Mouse (Mus musculus) lung, embryonic 16.5 days (tissue): ENCODE measurements around the gene Rnf17. TPM values are rescaled to one million over a fixed set of nuclear protein-coding genes. Genes with fewer than 3 reads are reported as not detected.

ENCODE experiments used
- ATAC-seq: fragments of 200-750 bp; cut with Nextera tagmentation; 2 replicates; pipeline ENCODE4 v1.8.0; 2017; ENCODE audit warnings: low read depth, mild to moderate bottlenecking, moderate library complexity
- H3K27ac ChIP-seq: fragments of 300-500 bp; sonication (generic); 2 replicates; pipeline ENCODE4 v1.5.1; 2014; ENCODE audit warnings: mild to moderate bottlenecking, control low read depth, low read length
- H3K27me3 ChIP-seq: fragments of 300-500 bp; sonication (generic); 2 replicates; pipeline ENCODE4 v1.6.1; 2014; ENCODE audit warnings: low read depth, low read length, mixed read lengths; ENCODE audit not compliant: control insufficient read depth, insufficient read depth
- H3K36me3 ChIP-seq: fragments of 300-500 bp; sonication (generic); 2 replicates; pipeline ENCODE4 v1.6.1; 2014; ENCODE audit warnings: low read length; ENCODE audit not compliant: control insufficient read depth, insufficient read depth
- H3K4me1 ChIP-seq: fragments of 300-500 bp; sonication (generic); replicated peaks from 2 replicates; pipeline ENCODE4 v1.6.1; 2014; ENCODE audit warnings: low read length, mixed read lengths; ENCODE audit not compliant: control insufficient read depth, insufficient read depth
- H3K4me2 ChIP-seq: fragments of 300-500 bp; sonication (generic); 2 replicates; pipeline ENCODE4 v1.6.1; 2014; ENCODE audit warnings: low read depth, low read length, control low read depth
- H3K4me3 ChIP-seq: fragments of 300-500 bp; sonication (generic); 2 replicates; pipeline ENCODE4 v1.5.1; 2014; ENCODE audit warnings: mild to moderate bottlenecking, low read length, control low read depth
- H3K9ac ChIP-seq: fragments of 300-500 bp; sonication (generic); 2 replicates; pipeline ENCODE4 v1.6.1; 2014; ENCODE audit warnings: low read length, control low read depth
- H3K9me3 ChIP-seq: fragments of 300-500 bp; sonication (generic); 2 replicates; pipeline ENCODE4 v1.6.1; 2016; ENCODE audit warnings: low read length; ENCODE audit not compliant: control insufficient read depth
- WGBS: fragments of 180-500 bp; shearing (Covaris S2); extraction: QIAGEN DNeasy Blood & Tissue Kit; methylation state at CpG from one replicate; pipeline ENCODE4 v1.1.7; 2014; 5-methylcytosine and 5-hydroxymethylcytosine counted together
- polyA plus RNA-seq: library from polyadenylated mRNA; unstranded; fragments of >200 nt; fragmentation: Nextera tagmentation; extraction: Ambion mirVana; gene quantifications from 2 replicates; pipeline ENCODE4 v1.2.1, GENCODE M21; 2015

The Rnf17 gene
- polyA plus RNA-seq, 1 experiment from 2014 or later: 1.4 TPM

DNA sequence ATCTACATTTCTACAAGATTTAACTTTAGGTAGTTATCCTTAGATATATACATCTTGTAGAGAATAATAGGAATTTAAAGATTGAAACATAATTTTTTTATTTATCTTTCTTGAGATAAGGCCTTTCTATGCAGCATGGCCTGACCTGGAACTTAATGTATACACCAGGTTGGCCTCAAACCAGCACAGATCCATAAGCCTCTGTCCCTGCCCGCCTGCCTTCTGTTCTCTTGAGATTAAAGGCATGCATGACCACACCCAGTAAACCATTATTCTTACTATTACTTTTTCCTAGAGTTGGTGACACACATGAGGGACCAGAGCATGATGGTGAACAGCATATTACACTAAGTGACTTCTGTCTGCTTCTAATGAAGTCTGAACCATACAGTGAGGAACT, 60.3 kb downstream of the Rnf17 start:
- H3K27me3 ChIP-seq: no peaks in the 10 kb centered on the region
- H3K4me2 ChIP-seq: no peak overlapping the region
- H3K27ac ChIP-seq: no peak overlapping the region
- no peak overlapping the region for H3K4me3 ChIP-seq
- no peak for ATAC-seq
- H3K9me3 ChIP-seq: no peaks in the 10 kb centered on the region; the same call in 1 of the 2 replicates
- H3K9ac ChIP-seq: no peak overlapping the region
- no peaks in the 10 kb centered on the region for H3K4me1 ChIP-seq
- 51% methylated on average over 1 of the region's 1 CpGs for WGBS
- H3K36me3 ChIP-seq: no peaks in the 10 kb centered on the region

DNA sequence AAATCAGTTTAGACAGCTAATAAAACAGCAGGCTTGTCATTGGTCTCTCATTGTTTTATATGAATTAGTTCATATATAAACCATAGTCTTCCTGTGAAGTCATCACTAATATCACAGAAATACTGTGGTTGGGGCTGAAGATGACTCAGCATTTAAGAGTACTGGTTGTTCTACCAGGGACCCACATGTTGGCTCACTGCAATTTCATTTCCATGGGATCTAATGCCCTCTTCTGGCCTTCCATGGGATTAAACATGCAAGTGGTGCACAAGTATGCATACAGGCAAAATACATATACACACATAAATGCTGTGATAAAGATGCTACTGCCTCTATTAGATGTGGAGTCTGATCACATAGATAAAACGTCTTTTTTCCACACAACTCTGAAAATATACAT, 65.8 kb downstream of the Rnf17 start:
- ATAC-seq: peak; percentile 51; the same call in 1 of the 2 replicates
- Histone ChIP-seq H3K4me2 (no peak overlapping the region), H3K4me1 (no peaks in the 10 kb centered on the region), H3K9me3 (no peaks in the 10 kb centered on the region; the same call in 1 of the 2 replicates), H3K9ac (no peak overlapping the region), H3K27me3 (no peaks in the 10 kb centered on the region), H3K4me3 (no peak overlapping the region), H3K36me3 (no peaks in the 10 kb centered on the region), H3K27ac (no peak overlapping the region)
- WGBS: 36% methylated on average over 1 of the region's 1 CpGs

DNA sequence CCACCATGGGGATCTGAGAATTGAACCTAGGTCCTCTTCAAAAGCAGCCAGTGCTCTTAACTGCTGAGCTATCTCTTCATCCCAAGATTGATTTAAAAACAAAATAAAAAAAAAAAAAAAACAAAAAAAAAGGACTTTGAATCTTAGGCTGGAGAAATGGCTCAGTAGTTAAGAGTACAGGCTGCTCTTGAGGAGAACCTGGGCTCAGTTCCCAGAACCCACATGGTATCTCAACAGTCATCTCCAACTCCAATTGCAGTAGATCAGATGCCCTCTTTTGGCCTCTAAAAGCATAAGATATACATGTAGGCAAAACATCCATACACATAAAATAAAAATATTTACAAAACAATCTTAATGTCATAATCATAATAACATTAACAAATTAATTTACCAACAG, 87.4 kb downstream of the Rnf17 start:
- ATAC-seq: no peak
- Histone ChIP-seq H3K9ac (no peak overlapping the region), H3K9me3 (no peaks in the 10 kb centered on the region), H3K27ac (no peak overlapping the region), H3K27me3 (no peaks in the 10 kb centered on the region), H3K4me1 (no peaks in the 10 kb centered on the region), H3K4me2 (no peak overlapping the region), H3K36me3 (no peaks in the 10 kb centered on the region), H3K4me3 (no peak overlapping the region)

DNA sequence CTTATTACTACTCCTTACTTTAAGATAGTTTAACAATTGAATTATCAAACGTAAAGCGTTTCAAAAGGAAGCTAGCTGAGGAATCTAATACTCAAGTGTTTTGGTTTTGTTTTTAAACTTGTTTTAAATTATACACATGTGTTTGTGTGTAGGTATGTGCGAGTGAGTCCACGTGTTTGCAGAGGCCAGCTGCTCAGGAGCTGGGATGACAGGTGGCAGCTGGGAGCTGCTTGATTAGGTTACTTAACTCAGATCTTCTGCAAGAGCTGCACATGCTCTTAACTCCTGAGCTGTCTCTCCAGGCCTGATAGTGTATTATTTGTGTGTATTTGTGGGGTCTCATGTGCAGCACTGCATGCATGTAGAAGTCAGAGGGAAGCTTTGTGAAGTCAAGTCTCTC, 100.0 kb downstream of the Rnf17 start:
- no peaks in the 10 kb centered on the region for H3K27me3 ChIP-seq

DNA sequence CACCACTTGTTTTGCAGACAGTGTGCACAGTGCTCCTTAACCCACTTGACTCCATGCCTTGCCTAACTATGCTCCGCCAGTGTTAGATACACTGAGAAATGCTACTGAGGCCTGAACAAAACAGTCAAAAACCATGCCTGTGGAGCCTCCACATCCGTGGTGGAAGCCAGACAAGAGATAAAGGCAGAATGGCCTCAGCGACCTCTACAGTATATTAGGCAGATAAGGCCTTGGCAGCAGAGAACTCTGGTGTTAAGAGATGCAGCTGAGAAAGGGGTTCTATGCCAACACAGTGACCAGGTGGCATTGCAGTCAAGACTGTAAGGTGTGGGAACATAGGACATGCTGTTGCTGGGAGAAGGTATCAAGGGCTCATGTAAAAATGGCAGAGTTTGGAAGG, 104.4 kb downstream of the Rnf17 start:
- Histone ChIP-seq H3K36me3 (no peaks in the 10 kb centered on the region), H3K4me3 (no peak overlapping the region), H3K4me1 (no peaks in the 10 kb centered on the region), H3K9ac (no peak overlapping the region), H3K27me3 (no peaks in the 10 kb centered on the region), H3K27ac (no peak overlapping the region), H3K4me2 (no peak overlapping the region), H3K9me3 (no peaks in the 10 kb centered on the region)
- no peak for ATAC-seq
- 46% methylated on average over 3 of the region's 3 CpGs for WGBS

More for the DNA sequence above, 100.0 kb downstream of the Rnf17 start:
- Histone ChIP-seq H3K4me2 (no peak overlapping the region), H3K9me3 (no peaks in the 10 kb centered on the region), H3K36me3 (no peaks in the 10 kb centered on the region), H3K4me3 (no peak overlapping the region), H3K9ac (no peak overlapping the region), H3K27ac (no peak overlapping the region), H3K4me1 (no peaks in the 10 kb centered on the region)
- 62% methylated on average over 4 of the region's 4 CpGs for WGBS
- no peak for ATAC-seq

DNA sequence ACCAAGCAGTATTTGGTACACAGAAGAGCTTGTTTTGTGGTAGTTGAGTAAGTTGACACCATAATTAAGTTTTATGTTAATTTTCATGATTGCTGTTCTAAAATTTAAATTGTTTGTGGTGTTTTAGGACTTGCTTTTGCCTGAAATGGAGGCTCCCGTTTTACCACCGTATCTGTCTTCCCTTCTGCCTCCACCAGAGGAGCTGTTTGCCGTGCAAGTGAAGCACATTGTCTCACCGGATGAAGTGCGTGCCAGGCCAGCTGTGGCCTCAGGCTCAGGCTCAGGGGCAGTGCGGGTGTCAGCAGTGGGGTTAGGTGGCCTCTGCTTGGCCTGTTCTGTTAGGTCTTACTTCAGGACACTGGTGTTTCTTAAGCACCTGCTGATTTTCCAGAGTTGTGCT, 109.7 kb downstream of the Rnf17 start:
- WGBS: 14% methylated on average over 6 of the region's 6 CpGs

DNA sequence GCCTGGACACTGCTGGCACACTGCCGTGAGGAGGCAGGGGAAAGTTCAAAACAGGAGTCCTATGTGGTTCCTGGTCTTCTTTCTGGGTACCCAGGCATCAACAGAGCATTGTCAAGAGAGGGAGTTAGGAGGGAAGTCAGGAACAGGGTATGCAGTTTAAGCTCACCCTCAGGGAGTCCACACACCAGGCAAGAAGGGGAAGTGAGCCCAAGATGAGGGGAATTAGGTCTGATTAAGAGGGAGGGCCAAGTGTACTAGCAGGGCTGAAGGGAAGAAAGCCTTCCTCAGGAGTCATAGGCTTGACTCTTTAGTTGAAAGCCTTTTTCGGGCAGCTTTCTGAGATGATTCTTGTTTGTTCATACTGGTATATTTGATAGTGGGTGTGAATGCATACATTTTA, 112.4 kb downstream of the Rnf17 start:
- ATAC-seq: no peak

More for the DNA sequence above, 109.7 kb downstream of the Rnf17 start:
- Histone ChIP-seq H3K36me3 (no peaks in the 10 kb centered on the region), H3K9me3 (no peaks in the 10 kb centered on the region), H3K4me2 (no peak overlapping the region), H3K9ac (no peak overlapping the region), H3K4me1 (no peaks in the 10 kb centered on the region), H3K27me3 (no peaks in the 10 kb centered on the region), H3K27ac (no peak overlapping the region), H3K4me3 (no peak overlapping the region)
- no peak for ATAC-seq

DNA sequence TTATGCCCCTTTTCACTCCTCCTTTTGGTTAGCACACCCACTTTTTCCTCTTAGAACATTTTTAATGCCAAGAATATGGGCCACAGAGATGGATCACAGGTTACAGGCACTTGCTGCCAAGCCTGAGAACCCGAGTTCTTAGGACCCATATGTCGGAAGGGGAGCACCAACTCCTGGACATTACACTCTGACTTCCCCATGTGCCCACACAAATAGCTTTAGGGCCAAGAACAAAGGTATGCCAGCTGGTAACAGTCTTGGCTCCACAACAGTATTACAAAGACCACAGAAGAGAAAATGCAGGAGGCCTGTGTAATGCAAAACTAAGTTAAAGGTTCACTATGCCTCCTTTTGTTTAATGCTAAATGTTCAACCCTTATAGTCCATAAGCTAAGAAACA, 128.4 kb downstream of the Rnf17 start:
- peaks cover 12% of the 10 kb centered on the region for H3K36me3 ChIP-seq
- 82% methylated on average over 2 of the region's 2 CpGs for WGBS
- no peaks in the 10 kb centered on the region for H3K4me1 ChIP-seq

More for the DNA sequence above, 112.4 kb downstream of the Rnf17 start:
- Histone ChIP-seq H3K9ac (no peak overlapping the region), H3K4me3 (no peak overlapping the region), H3K27me3 (no peaks in the 10 kb centered on the region), H3K27ac (no peak overlapping the region), H3K4me2 (no peak overlapping the region), H3K4me1 (no peaks in the 10 kb centered on the region), H3K36me3 (no peaks in the 10 kb centered on the region), H3K9me3 (no peaks in the 10 kb centered on the region)
- WGBS: 76% methylated on average over 2 of the region's 2 CpGs

DNA sequence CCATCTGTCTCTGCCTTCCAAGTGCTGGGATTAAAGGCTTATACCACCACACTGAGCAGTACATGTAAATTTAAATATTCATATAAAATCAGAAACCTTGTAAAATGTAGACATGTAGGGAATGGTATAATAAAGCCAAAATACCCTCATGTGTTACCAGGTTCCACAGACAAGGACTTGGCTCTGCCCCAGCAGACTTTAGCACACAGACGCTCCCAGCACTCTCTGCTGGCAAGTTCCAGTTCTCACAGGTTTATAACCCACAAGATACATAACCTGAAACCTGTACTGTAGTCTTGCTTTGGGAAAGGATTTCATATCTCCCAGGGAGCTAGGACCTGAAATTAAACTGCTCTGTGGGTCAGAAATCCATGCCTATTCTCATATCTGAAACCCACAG, 142.6 kb downstream of the Rnf17 start:
- no peak overlapping the region for H3K27ac ChIP-seq
- H3K27me3 ChIP-seq: no peaks in the 10 kb centered on the region
- H3K36me3 ChIP-seq: no peaks in the 10 kb centered on the region
- no peaks in the 10 kb centered on the region for H3K9me3 ChIP-seq
- 81% methylated on average over 1 of the region's 1 CpGs for WGBS
- no peak for ATAC-seq
- H3K4me2 ChIP-seq: no peak overlapping the region
- H3K4me3 ChIP-seq: no peak overlapping the region
- no peak overlapping the region for H3K9ac ChIP-seq
- no peaks in the 10 kb centered on the region for H3K4me1 ChIP-seq

More for the DNA sequence above, 128.4 kb downstream of the Rnf17 start:
- H3K27ac ChIP-seq: no peak overlapping the region
- no peak overlapping the region for H3K9ac ChIP-seq
- no peak for ATAC-seq
- H3K9me3 ChIP-seq: no peaks in the 10 kb centered on the region
- no peak overlapping the region for H3K4me2 ChIP-seq
- no peak overlapping the region for H3K4me3 ChIP-seq
- no peaks in the 10 kb centered on the region for H3K27me3 ChIP-seq

DNA sequence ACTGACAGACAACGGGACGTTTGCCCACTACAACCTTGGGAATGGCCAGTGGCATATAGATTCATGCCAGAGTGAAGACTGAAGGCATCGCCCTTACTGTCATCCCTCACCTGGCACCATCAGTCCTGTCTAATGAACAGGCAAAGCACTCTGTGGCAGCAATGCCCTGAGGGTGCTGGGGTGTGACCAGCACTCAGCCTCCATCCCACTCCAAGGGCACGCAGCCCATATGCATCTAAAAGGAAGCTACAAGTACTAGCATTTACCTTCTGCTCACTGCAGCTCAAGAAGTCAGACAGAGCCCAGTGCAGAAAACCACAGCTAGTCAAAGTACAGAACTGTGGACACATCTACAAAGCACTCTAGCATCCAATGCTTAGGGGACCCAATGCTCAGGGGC, 143.1 kb downstream of the Rnf17 start:
- Histone ChIP-seq H3K27me3 (no peaks in the 10 kb centered on the region), H3K36me3 (no peaks in the 10 kb centered on the region), H3K9me3 (no peaks in the 10 kb centered on the region), H3K4me3 (no peak overlapping the region), H3K9ac (no peak overlapping the region), H3K27ac (no peak overlapping the region), H3K4me1 (no peaks in the 10 kb centered on the region), H3K4me2 (no peak overlapping the region)
- 93% methylated on average over 4 of the region's 4 CpGs for WGBS
- no peak for ATAC-seq
